Mouse (Mus musculus): Measurements from ENCODE around the gene Plau. TPM values are rescaled to one million over a fixed set of nuclear protein-coding genes. Genes with fewer than 3 reads are reported as not detected.

Plau gene
- polyA plus RNA-seq, 1 experiment from 2014 or later: 0.72 TPM

DNA sequence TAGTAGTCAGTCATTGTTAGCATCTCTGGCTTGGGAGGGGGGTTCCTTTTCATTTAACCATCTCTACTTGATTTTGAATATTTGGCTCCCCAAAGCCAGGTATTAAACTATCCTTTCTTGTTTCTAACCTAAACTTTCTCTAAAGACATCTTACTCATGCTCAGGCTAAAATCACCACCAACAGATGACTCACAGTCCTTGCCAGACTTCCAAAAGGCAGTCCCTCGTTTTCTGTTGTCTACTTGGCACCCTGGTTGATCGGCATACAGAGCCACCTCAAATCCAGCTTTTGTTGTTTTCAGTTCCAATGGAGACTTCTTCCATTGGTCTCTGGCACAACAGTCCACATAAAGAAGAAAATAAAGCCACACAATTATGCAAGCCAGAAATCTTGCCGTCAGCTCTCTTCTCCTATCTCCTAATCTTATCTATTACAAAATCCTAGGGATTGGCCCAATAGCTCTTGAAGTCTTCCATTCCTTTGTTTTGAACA lies 11.2 kb downstream of the Plau start:
- WGBS: 79% methylated on average over 3 of the region's 3 CpGs
- H3K4me2 ChIP-seq (ENCODE audit: low read length): no peak overlapping the region
- no peaks in the 10 kb centered on the region for H3K36me3 ChIP-seq (ENCODE audit: control insufficient read depth, insufficient read depth, low read length)
- H3K27me3 ChIP-seq (ENCODE audit: control insufficient read depth, insufficient read depth, low read depth, low read length): no peaks in the 10 kb centered on the region
- H3K4me3 ChIP-seq (ENCODE audit: low read depth, low read length): no peak overlapping the region
- no peak overlapping the region for H3K9ac ChIP-seq (ENCODE audit: low read depth, low read length)
- no peak for ATAC-seq
- no peaks in the 10 kb centered on the region for H3K4me1 ChIP-seq (ENCODE audit: control insufficient read depth, insufficient read depth, low read length)
- no peak overlapping the region for H3K27ac ChIP-seq (ENCODE audit: low read length)
- no peaks in the 10 kb centered on the region for H3K9me3 ChIP-seq (replicated peaks; ENCODE audit: control insufficient read depth, low read length, poor library complexity, severe bottlenecking)

DNA sequence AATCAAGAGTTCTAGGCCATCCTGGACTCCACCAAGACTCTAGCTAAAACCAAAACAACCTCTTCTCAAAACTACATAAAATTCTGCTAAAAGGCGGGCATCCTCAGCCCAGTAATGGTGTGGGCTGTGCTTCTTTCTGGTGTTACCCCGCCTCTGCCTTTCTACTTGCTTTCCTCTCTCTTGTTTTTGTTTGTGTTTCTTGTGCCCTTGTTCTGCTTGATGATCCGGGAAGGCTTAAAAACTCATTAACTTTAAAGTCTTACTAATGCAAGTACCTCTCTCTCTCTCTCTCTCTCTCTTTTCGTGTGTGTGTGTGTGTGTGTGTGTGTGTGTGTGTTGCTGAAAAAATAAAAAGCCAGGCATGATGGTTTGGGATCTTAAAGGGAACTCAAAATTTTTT lies 13.3 kb downstream of the Plau start:
- no peak for ATAC-seq
- Histone ChIP-seq H3K9ac (ENCODE audit: low read depth, low read length) (no peak overlapping the region), H3K4me2 (ENCODE audit: low read length) (no peak overlapping the region), H3K4me1 (ENCODE audit: control insufficient read depth, insufficient read depth, low read length) (no peaks in the 10 kb centered on the region), H3K4me3 (ENCODE audit: low read depth, low read length) (no peak overlapping the region), H3K36me3 (ENCODE audit: control insufficient read depth, insufficient read depth, low read length) (no peaks in the 10 kb centered on the region), H3K9me3 (replicated peaks; ENCODE audit: control insufficient read depth, low read length, poor library complexity, severe bottlenecking) (no peaks in the 10 kb centered on the region), H3K27me3 (ENCODE audit: control insufficient read depth, insufficient read depth, low read depth, low read length) (no peaks in the 10 kb centered on the region), H3K27ac (ENCODE audit: low read length) (no peak overlapping the region)
- 73% methylated on average over 4 of the region's 4 CpGs for WGBS

- ATAC-seq: no peak
- no peak overlapping the region for H3K4me2 ChIP-seq (ENCODE audit: low read length)
- H3K9me3 ChIP-seq (replicated peaks; ENCODE audit: control insufficient read depth, low read length, poor library complexity, severe bottlenecking): no peaks in the 10 kb centered on the region
- H3K4me1 ChIP-seq (ENCODE audit: control insufficient read depth, insufficient read depth, low read length): no peaks in the 10 kb centered on the region
- H3K4me3 ChIP-seq (ENCODE audit: low read depth, low read length): no peak overlapping the region
- H3K27ac ChIP-seq (ENCODE audit: low read length): no peak overlapping the region
- no peaks in the 10 kb centered on the region for H3K27me3 ChIP-seq (ENCODE audit: control insufficient read depth, insufficient read depth, low read depth, low read length)
- H3K36me3 ChIP-seq (ENCODE audit: control insufficient read depth, insufficient read depth, low read length): no peaks in the 10 kb centered on the region
- no peak overlapping the region for H3K9ac ChIP-seq (ENCODE audit: low read depth, low read length)
- 78% methylated on average over 2 of the region's 2 CpGs for WGBS
Observed at GRCm38 (mm10) chr14:20850498-20850897, 14.0 kb downstream of the Plau start.

DNA sequence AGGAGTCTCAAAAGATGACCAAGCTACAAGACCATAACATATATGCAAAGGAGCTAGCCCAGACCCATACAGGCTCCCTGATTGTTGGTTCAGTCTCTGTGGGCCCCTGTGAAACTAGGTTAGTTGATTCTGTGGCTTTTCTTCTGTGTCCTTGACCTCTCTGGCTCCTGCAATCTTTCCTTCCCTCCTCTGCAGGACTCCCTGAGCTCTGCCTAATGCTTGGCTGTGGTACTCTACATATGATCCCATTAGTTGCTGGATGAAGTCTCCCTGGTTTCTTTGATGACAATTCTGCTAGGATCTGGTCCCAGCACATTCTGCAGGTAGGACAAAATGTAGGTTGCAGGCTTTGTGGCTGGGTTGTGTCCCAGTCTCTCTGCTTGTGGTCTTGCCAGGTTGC lies 15.3 kb downstream of the Plau start:
- Histone ChIP-seq H3K9ac (ENCODE audit: low read depth, low read length) (no peak overlapping the region), H3K9me3 (replicated peaks; ENCODE audit: control insufficient read depth, low read length, poor library complexity, severe bottlenecking) (no peaks in the 10 kb centered on the region), H3K27ac (ENCODE audit: low read length) (no peak overlapping the region), H3K36me3 (ENCODE audit: control insufficient read depth, insufficient read depth, low read length) (no peaks in the 10 kb centered on the region), H3K4me3 (ENCODE audit: low read depth, low read length) (no peak overlapping the region), H3K4me1 (ENCODE audit: control insufficient read depth, insufficient read depth, low read length) (no peaks in the 10 kb centered on the region), H3K27me3 (ENCODE audit: control insufficient read depth, insufficient read depth, low read depth, low read length) (no peaks in the 10 kb centered on the region), H3K4me2 (ENCODE audit: low read length) (no peak overlapping the region)
- no peak for ATAC-seq

GRCm38 (mm10) chr14:20861152-20861551 lies 24.7 kb downstream of the Plau start:
- Histone ChIP-seq H3K9ac (ENCODE audit: low read depth, low read length) (no peak overlapping the region), H3K36me3 (ENCODE audit: control insufficient read depth, insufficient read depth, low read length) (no peaks in the 10 kb centered on the region), H3K4me3 (ENCODE audit: low read depth, low read length) (no peak overlapping the region), H3K4me1 (ENCODE audit: control insufficient read depth, insufficient read depth, low read length) (no peaks in the 10 kb centered on the region), H3K9me3 (replicated peaks; ENCODE audit: control insufficient read depth, low read length, poor library complexity, severe bottlenecking) (no peaks in the 10 kb centered on the region), H3K4me2 (ENCODE audit: low read length) (no peak overlapping the region), H3K27me3 (ENCODE audit: control insufficient read depth, insufficient read depth, low read depth, low read length) (no peaks in the 10 kb centered on the region), H3K27ac (ENCODE audit: low read length) (no peak overlapping the region)
- ATAC-seq: no peak
- WGBS: 54% methylated on average over 2 of the region's 2 CpGs

- Histone ChIP-seq H3K4me1 (ENCODE audit: control insufficient read depth, insufficient read depth, low read length) (no peaks in the 10 kb centered on the region), H3K9ac (ENCODE audit: low read depth, low read length) (no peak overlapping the region), H3K4me3 (ENCODE audit: low read depth, low read length) (no peak overlapping the region), H3K9me3 (replicated peaks; ENCODE audit: control insufficient read depth, low read length, poor library complexity, severe bottlenecking) (no peaks in the 10 kb centered on the region), H3K27ac (ENCODE audit: low read length) (no peak overlapping the region), H3K27me3 (ENCODE audit: control insufficient read depth, insufficient read depth, low read depth, low read length) (no peaks in the 10 kb centered on the region), H3K4me2 (ENCODE audit: low read length) (no peak overlapping the region), H3K36me3 (ENCODE audit: control insufficient read depth, insufficient read depth, low read length) (no peaks in the 10 kb centered on the region)
- ATAC-seq: no peak
- WGBS: 79% methylated on average over 5 of the region's 5 CpGs
Observed at GRCm38 (mm10) chr14:20861559-20861958, 25.1 kb downstream of the Plau start.

DNA sequence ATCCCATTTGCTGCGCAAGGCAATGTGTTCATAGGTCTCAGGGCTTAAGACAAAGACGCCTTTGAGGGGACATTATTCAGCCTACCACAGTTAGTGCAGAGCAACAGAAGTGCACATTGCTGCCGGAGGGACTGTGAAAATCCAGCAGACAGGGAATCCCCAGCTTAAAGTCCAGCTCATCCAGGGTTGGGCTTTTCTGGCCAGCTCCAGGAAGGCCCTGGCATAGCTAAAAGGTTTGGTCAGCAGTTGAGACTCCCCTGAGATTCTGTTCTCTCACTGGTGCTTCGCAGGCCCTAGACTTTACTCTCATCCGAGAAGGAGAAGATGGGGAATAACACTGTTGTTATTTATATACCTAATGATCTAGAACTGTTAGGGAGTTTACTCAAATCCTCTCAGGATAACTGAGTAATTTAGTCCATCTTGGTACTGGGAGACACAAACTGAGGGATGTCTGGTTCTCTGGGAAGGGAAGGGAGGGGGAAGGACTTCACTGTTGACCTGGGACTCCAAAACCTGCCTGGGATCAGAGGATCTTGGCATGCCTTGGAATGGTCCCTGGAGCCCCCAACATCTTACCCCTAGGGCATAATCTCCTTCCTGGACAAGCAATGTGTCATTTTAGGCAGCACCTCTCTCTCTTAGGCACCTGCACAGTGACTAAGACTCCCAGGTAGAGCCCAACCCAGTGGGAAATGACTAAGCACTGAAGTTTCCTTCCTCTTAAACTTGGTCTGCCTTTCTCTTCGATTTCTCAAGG lies 27.0 kb downstream of the Plau start:
- no peak overlapping the region for H3K27ac ChIP-seq (ENCODE audit: low read length)
- no peaks in the 10 kb centered on the region for H3K27me3 ChIP-seq (ENCODE audit: control insufficient read depth, insufficient read depth, low read depth, low read length)
- no peaks in the 10 kb centered on the region for H3K4me1 ChIP-seq (ENCODE audit: control insufficient read depth, insufficient read depth, low read length)
- ATAC-seq: no peak
- WGBS: 74% methylated on average over 6 of the region's 6 CpGs
- no peak overlapping the region for H3K4me3 ChIP-seq (ENCODE audit: low read depth, low read length)
- no peak overlapping the region for H3K4me2 ChIP-seq (ENCODE audit: low read length)
- H3K36me3 ChIP-seq (ENCODE audit: control insufficient read depth, insufficient read depth, low read length): no peaks in the 10 kb centered on the region
- H3K9ac ChIP-seq (ENCODE audit: low read depth, low read length): no peak overlapping the region
- no peaks in the 10 kb centered on the region for H3K9me3 ChIP-seq (replicated peaks; ENCODE audit: control insufficient read depth, low read length, poor library complexity, severe bottlenecking)

DNA sequence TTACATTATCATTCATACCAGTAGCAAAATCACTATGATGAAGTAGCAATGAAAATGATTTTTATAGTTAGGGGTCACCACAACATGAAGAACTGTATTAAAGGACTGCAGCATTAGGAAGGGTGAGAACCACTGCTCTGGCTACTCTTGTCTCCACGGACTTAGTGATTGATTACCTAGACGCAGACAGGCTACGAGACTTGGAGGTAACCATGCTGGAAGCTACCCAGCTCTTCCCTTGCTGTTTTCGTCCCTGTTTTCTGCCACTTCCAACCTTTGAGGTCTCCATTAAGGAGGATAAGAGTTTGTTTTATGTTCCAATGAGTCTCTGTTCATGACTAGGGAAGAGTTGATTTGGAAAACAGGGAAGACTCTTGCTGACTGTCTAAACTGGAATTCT lies 27.7 kb downstream of the Plau start:
- H3K9ac ChIP-seq (ENCODE audit: low read depth, low read length): no peak overlapping the region
- no peaks in the 10 kb centered on the region for H3K36me3 ChIP-seq (ENCODE audit: control insufficient read depth, insufficient read depth, low read length)
- no peak overlapping the region for H3K4me3 ChIP-seq (ENCODE audit: low read depth, low read length)
- H3K27ac ChIP-seq (ENCODE audit: low read length): no peak overlapping the region
- H3K4me2 ChIP-seq (ENCODE audit: low read length): no peak overlapping the region
- WGBS: 84% methylated on average over 4 of the region's 4 CpGs
- no peaks in the 10 kb centered on the region for H3K4me1 ChIP-seq (ENCODE audit: control insufficient read depth, insufficient read depth, low read length)
- H3K27me3 ChIP-seq (ENCODE audit: control insufficient read depth, insufficient read depth, low read depth, low read length): no peaks in the 10 kb centered on the region
- H3K9me3 ChIP-seq (replicated peaks; ENCODE audit: control insufficient read depth, low read length, poor library complexity, severe bottlenecking): no peaks in the 10 kb centered on the region
- ATAC-seq: no peak

- Histone ChIP-seq H3K4me3 (ENCODE audit: low read depth, low read length) (no peak overlapping the region), H3K9ac (ENCODE audit: low read depth, low read length) (no peak overlapping the region)
- WGBS: 91% methylated on average over 8 of the region's 8 CpGs
Observed at GRCm38 (mm10) chr14:20865604-20866003, 29.1 kb downstream of the Plau start.

More at GRCm38 (mm10) chr14:20865604-20866003, 29.1 kb downstream of the Plau start:
- no peak overlapping the region for H3K4me2 ChIP-seq (ENCODE audit: low read length)
- no peaks in the 10 kb centered on the region for H3K36me3 ChIP-seq (ENCODE audit: control insufficient read depth, insufficient read depth, low read length)
- H3K27me3 ChIP-seq (ENCODE audit: control insufficient read depth, insufficient read depth, low read depth, low read length): no peaks in the 10 kb centered on the region
- no peak for ATAC-seq
- no peak overlapping the region for H3K27ac ChIP-seq (ENCODE audit: low read length)
- H3K4me1 ChIP-seq (ENCODE audit: control insufficient read depth, insufficient read depth, low read length): no peaks in the 10 kb centered on the region
- H3K9me3 ChIP-seq (replicated peaks; ENCODE audit: control insufficient read depth, low read length, poor library complexity, severe bottlenecking): no peaks in the 10 kb centered on the region
